Mouse (Mus musculus) limb, embryonic 14.5 days (tissue): Measurements from ENCODE around the gene Pcgf5. TPM values are rescaled to one million over a fixed set of nuclear protein-coding genes. Genes with fewer than 3 reads are reported as not detected.

Experiments
- ATAC-seq: fragments of 200-750 bp; cut with Nextera tagmentation; 2 replicates; pipeline ENCODE4 v1.8.0; 2017; ENCODE audit warnings: low read depth, moderate number of reproducible peaks, moderate TSS enrichment; ENCODE audit not compliant: low FRiP score
- DNase-seq: peaks from one replicate; pipeline ENCODE4 v3.0.0-alpha.2; 2015; ENCODE audit warnings: low spot score
- H3K27ac ChIP-seq: fragments of 300-500 bp; sonication (generic); replicated peaks from 2 replicates; pipeline ENCODE4 v1.5.1; 2014; ENCODE audit warnings: low read depth, mild to moderate bottlenecking, low read length, moderate library complexity, mixed read lengths
- H3K27me3 ChIP-seq: fragments of 300-500 bp; sonication (generic); 2 replicates; pipeline ENCODE4 v1.6.1; 2014; ENCODE audit warnings: low read length, mixed read lengths; ENCODE audit not compliant: control insufficient read depth, insufficient read depth
- H3K36me3 ChIP-seq: fragments of 300-500 bp; sonication (generic); 2 replicates; pipeline ENCODE4 v1.6.1; 2014; ENCODE audit warnings: mild to moderate bottlenecking, low read length, moderate library complexity, mixed read lengths; ENCODE audit not compliant: control insufficient read depth, insufficient read depth
- H3K4me1 ChIP-seq: fragments of 300-500 bp; sonication (generic); 2 replicates; pipeline ENCODE4 v1.6.1; 2014; ENCODE audit warnings: antibody characterized with exemption, low read length, mixed read lengths; ENCODE audit not compliant: control insufficient read depth, insufficient read depth
- H3K4me2 ChIP-seq: fragments of 300-500 bp; sonication (generic); replicated peaks from 2 replicates; pipeline ENCODE4 v1.6.1; 2014; ENCODE audit warnings: low read depth, mild to moderate bottlenecking, low read length, moderate library complexity; ENCODE audit not compliant: severe bottlenecking
- H3K4me3 ChIP-seq: fragments of 300-500 bp; sonication (generic); replicated peaks from 2 replicates; pipeline ENCODE4 v1.5.1; 2014; ENCODE audit warnings: low read length
- H3K9ac ChIP-seq: fragments of 300-500 bp; sonication (generic); 2 replicates; pipeline ENCODE4 v1.6.1; 2014; ENCODE audit warnings: mild to moderate bottlenecking, low read depth, low read length, moderate library complexity; ENCODE audit not compliant: severe bottlenecking
- H3K9me3 ChIP-seq: fragments of 300-500 bp; sonication (generic); 2 replicates; pipeline ENCODE4 v1.6.1; 2016; ENCODE audit warnings: low read length; ENCODE audit not compliant: control insufficient read depth
- POLR2A ChIP-seq: fragments of 200-500 bp; IDR thresholded peaks from 2 replicates; pipeline ENCODE4 v1.8.0; 2012; ENCODE audit warnings: inconsistent platforms, mild to moderate bottlenecking, moderate library complexity, borderline replicate concordance; ENCODE audit not compliant: insufficient read depth, insufficient read length; ENCODE audit errors: extremely low read depth
- WGBS: fragments of 180-500 bp; shearing (Covaris S2); extraction: QIAGEN DNeasy Blood & Tissue Kit; methylation state at CpG from one replicate; pipeline ENCODE4 v1.1.7; 2014; 5-methylcytosine and 5-hydroxymethylcytosine counted together
- polyA plus RNA-seq, 2 experiments: library from polyadenylated mRNA; depleted of rRNA in 1 of 2; stranded (reverse) in 1 of 2; unstranded in 1 of 2; fragments of >200 nt; fragmentation: Nextera tagmentation in 1 of 2; extraction: Ambion mirVana in 1 of 2; gene quantifications; 2 replicates each; pipeline versions ENCODE4 v1.2.1 to v1.2.3; 2012 to 2014

Pcgf5 gene
- polyA plus RNA-seq, 2 experiments = 3.6 to 6.0 TPM

GRCm38 (mm10) chr19:36328678-36329077 is 19.4 kb upstream of the Pcgf5 start:
- H3K4me2 ChIP-seq = no peak overlapping the region
- ATAC-seq (no peak), DNase-seq (no peak)
- no peak overlapping the region for H3K4me3 ChIP-seq
- WGBS = 84% methylated on average over 5 of the region's 5 CpGs
- TF ChIP-seq POLR2A = no peak
- H3K4me1 ChIP-seq = no peaks in the 10 kb centered on the region
- no peaks in the 10 kb centered on the region for H3K9me3 ChIP-seq
- H3K36me3 ChIP-seq = no peaks in the 10 kb centered on the region
- no peaks in the 10 kb centered on the region for H3K27me3 ChIP-seq
- H3K9ac ChIP-seq = no peak overlapping the region
- H3K27ac ChIP-seq = no peak overlapping the region

GRCm38 (mm10) chr19:36347376-36347775 is 733 bp upstream of the Pcgf5 start:
- no peak for TF ChIP-seq POLR2A
- WGBS = 12% methylated on average over 6 of the region's 6 CpGs
- Histone ChIP-seq H3K36me3 (no peaks in the 10 kb centered on the region), H3K4me1 (no peaks in the 10 kb centered on the region), H3K9me3 (no peaks in the 10 kb centered on the region), H3K9ac (no peak overlapping the region), H3K4me2 (peak overlapping the region; percentile 99; the same call in 1 of the 2 replicates), H3K27me3 (peaks cover 29% of the 10 kb centered on the region), H3K4me3 (0 out of 2 replicates have a peak overlapping the region, but pooled peaks have one; percentile 70), H3K27ac (no peak overlapping the region)
- ATAC-seq (no peak), DNase-seq (no peak)

GRCm38 (mm10) chr19:36347831-36348160 is 313 bp upstream of the Pcgf5 start:
- no peak for TF ChIP-seq POLR2A
- Histone ChIP-seq H3K9me3 (no peaks in the 10 kb centered on the region), H3K36me3 (no peaks in the 10 kb centered on the region), H3K4me2 (peak overlapping the region; percentile 99), H3K4me1 (no peaks in the 10 kb centered on the region), H3K27me3 (peaks cover 29% of the 10 kb centered on the region), H3K4me3 (peak overlapping the region; percentile 70), H3K27ac (no peak overlapping the region), H3K9ac (peak overlapping the region; percentile 62)
- ATAC-seq = no peak
- 0% methylated on average over 11 of the region's 11 CpGs for WGBS
- DNase-seq = no peak

GRCm38 (mm10) chr19:36348801-36349486 is 835 bp downstream of the Pcgf5 start:
- ATAC-seq = peak; percentile 62
- no peak overlapping the region for H3K27ac ChIP-seq
- under 1% methylated on average over 46 of the region's 85 CpGs for WGBS

GRCm38 (mm10) chr19:36349487-36349955 is 1.4 kb downstream of the Pcgf5 start:
- Histone ChIP-seq H3K4me1 (no peaks in the 10 kb centered on the region), H3K9ac (peak overlapping the region; percentile 62), H3K36me3 (no peaks in the 10 kb centered on the region), H3K4me2 (peak overlapping the region; percentile 99), H3K4me3 (peak overlapping the region; percentile 70), H3K27me3 (peaks cover 29% of the 10 kb centered on the region), H3K27ac (no peak overlapping the region), H3K9me3 (no peaks in the 10 kb centered on the region)
- DNase-seq = no peak
- 3% methylated on average over 13 of the region's 15 CpGs for WGBS
- no peak for TF ChIP-seq POLR2A
- no peak for ATAC-seq

More at GRCm38 (mm10) chr19:36348801-36349486, 835 bp downstream of the Pcgf5 start:
- peak overlapping the region; percentile 99 for H3K4me2 ChIP-seq
- no peaks in the 10 kb centered on the region for H3K36me3 ChIP-seq
- no peaks in the 10 kb centered on the region for H3K4me1 ChIP-seq
- peaks cover 29% of the 10 kb centered on the region for H3K27me3 ChIP-seq
- no peaks in the 10 kb centered on the region for H3K9me3 ChIP-seq
- H3K4me3 ChIP-seq = peak overlapping the region; percentile 70
- peak; percentile 17 for DNase-seq
- no peak for TF ChIP-seq POLR2A
- peak overlapping the region; percentile 62 for H3K9ac ChIP-seq
